Mouse (Mus musculus) lung, postnatal 25 days (tissue): ENCODE data around the gene Prim2.

Experiments
- DNase-seq: peaks from one replicate; pipeline ENCODE4 v3.0.0; 2022; ENCODE audit warnings: low spot score

Gene Prim2

GRCm38 (mm10) chr1:33604087-33604699, 65.4 kb downstream of the Prim2 start:
- DNase-seq, result no peak

- DNase-seq, result no peak
Measured at GRCm38 (mm10) chr1:33599698-33600097, 69.9 kb downstream of the Prim2 start.

GRCm38 (mm10) chr1:33599019-33599667, 70.5 kb downstream of the Prim2 start:
- no peak for DNase-seq

DNA sequence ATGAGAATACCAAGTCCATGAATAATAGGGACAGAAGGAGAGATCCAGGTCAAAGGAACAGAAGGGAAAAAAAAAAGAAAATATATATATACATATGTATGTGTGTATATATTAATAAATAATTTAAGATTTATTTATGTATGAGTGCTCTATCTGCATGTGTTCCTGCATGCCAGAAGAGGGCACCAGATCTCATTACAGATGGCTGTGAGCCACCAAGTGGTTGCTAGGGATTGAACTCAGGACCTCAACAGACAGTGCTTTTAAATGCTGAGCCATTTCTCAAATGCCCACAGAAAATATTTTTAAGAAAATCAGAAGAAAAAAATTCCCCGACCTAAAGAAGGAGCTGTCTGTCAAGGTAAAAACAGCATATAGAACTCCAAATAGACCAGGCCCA, 72.6 kb downstream of the Prim2 start:
- DNase-seq, result no peak

GRCm38 (mm10) chr1:33595936-33596335, 73.7 kb downstream of the Prim2 start:
- DNase-seq, result no peak

- DNase-seq, result no peak
Measured at GRCm38 (mm10) chr1:33594966-33595365, 74.6 kb downstream of the Prim2 start.

DNA sequence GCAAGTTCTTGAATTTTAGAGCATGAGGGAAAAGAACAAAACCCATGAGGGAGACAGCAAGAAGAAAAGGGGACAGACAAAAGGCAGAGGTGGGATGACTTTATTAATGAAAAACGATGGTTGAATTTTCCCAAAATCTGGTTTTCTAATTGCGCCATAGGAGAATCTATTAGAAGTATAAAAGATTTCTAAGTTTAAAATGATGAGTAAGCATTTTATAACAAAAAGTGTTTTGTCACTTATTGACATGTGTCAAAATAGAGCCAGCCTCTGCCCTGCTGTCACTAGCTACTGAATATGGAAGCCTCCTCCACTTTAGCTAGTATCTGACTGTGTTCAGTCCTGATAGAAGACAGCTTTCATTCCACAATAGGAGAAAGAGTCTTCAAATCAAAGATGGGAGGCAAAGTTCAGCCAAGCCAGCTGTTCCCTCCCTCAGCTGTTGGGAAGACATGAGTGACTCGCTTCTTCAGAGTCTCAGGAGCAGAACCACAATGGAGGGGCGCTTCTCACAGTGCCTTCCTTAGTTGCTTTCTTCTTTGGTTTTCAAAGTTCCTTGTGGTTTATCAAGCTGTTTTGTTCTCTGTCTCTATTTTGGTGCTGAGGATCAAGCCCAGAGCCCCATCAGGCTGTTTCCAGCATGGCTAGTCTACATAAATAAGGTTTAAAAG, 75.7 kb downstream of the Prim2 start:
- no peak for DNase-seq

- DNase-seq, result no peak
Measured at GRCm38 (mm10) chr1:33591997-33592608, 77.5 kb downstream of the Prim2 start.

DNA sequence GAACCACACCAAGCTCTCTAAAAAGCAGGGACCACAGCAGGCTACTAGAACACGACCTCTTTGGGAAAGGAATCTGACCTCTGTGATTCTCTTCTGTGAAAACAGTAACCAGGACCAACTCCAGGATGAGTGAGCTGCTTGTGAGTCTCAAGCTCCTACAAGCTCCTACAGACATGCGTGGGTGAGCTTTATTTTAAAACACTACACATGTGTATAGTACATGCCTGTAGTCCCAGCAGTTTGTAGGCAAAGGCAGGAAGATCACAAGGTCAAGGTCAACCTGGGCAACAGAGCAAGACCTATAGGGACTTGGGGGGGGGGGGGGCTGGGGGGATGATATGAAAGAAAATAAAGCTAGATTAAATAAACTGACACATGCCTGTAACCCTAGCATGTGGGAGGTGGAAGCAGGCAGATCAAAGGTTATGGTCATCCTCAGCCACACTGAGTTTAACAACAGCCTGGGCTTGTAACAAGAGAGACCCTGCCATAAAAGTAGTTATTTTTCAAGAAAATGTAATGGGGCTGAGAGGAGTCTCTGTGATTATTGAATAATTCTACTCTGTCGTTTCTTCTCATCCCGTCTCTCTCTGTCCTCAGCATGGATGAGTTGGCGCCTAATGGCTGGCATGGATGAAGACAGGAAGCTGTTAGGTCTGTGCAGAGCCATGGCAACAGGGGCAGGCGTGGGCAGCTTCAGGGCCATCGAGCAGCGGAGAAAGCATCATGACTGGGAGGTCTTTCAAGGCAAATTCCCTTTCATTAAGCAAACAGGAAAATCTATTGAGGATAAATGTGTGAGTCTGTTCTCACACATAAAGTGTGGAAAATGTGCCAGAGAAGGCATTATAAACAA, 78.8 kb downstream of the Prim2 start:
- DNase-seq, result no peak

- DNase-seq, result no peak
Measured at GRCm38 (mm10) chr1:33589531-33589930, 80.1 kb downstream of the Prim2 start.

DNA sequence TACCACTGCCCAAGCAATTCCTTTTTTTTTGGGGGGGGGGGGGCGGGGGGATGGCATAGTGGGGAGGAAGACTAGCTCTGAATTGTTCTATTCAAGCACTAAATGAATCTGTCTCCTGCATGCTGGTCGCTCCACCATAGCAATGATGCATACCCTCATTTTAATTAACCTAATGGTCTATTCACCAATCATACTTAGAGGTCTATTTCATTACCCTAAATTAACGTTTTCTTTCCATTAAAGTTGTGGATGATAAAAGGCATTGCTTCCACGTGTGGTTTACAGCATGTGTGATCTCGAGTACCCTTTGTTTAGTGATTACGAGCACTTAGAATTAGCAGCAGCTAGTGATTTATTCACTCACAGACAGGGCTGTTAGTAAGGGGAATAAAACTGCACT, 81.0 kb downstream of the Prim2 start:
- no peak for DNase-seq

GRCm38 (mm10) chr1:33584590-33584978, 85.0 kb downstream of the Prim2 start:
- no peak for DNase-seq

- peak; percentile 41 for DNase-seq
Measured at GRCm38 (mm10) chr1:33583817-33584589, 85.6 kb downstream of the Prim2 start.

DNA sequence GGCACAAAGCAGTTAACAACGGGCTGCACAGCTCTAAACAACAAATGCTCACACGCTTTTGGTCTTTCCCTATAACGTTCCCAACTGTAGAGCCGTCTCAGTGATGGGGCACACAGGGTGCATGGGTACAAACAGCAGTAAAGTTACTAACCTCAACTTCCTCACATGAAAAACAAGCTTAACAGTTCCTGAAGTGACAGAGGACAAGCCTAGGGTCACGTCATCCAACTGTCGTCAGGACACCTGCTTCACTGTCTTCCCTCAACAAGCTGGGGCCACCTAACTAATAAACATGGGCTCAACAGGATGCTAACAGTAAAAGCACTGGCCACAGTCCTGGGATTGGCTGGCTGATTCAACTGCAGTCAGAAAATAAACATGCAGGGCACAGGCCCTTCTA, 91.0 kb downstream of the Prim2 start:
- peak; percentile 26 for DNase-seq

DNA sequence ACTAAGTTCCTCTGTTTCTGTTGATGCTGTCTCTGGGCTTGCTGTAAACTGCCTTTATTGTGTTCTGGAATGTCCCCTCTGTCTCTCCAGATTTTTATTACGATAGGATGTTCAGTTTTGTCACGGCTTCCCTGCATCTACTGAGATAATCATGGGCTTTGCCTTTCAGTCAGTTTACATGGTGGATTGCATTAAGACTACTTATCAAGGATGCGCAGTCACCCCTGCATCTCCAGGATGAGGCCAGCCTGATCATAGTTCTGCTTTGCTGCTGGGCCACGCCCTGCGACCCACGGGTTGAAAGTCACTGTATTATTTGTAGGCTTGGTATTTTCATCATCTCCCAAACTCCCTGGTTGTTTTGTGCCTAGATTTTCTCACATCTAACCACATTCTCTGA, 95.1 kb downstream of the Prim2 start:
- DNase-seq, result no peak

- no peak for DNase-seq
Measured at GRCm38 (mm10) chr1:33565764-33566401, 103.7 kb downstream of the Prim2 start.

DNA sequence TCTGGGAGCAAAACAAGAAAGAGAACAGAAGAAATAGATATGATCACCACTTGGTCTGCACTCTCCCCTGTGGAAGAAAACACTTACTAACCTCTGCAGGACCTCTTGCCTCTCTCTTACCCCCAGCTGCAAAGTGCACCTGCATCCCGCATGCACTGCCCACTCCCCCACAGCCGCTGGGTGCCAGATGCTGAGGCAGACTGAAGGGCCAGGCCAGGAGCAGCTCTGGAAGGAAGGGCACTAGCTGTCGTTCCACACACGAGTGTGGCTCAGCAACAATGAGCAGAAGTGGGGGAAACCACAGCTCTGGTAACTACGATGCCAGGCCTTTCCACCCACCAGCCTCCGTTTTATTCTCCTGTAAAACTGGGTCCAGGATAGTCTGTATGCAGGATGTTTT, 105.6 kb downstream of the Prim2 start:
- DNase-seq, result no peak

DNA sequence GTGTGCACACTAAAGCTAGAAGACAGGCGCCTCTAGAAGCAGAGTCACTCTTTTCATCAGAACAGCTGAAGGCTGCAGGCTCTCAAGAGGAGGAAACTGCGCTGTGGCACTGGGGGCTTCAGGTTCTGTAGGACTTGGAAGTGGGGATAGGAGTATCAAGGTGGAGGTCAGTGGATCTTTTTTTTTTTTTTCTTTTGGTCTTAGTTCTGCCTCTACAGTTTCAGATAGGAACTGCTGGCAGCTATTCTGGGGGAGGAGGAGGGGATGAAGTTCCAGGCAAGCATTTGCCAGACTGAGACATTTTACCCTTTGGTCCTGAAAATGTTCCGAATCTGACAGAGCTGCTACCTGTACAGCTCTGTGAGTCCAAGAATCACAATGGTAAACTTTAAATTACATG, 106.0 kb downstream of the Prim2 start:
- DNase-seq, result no peak

DNA sequence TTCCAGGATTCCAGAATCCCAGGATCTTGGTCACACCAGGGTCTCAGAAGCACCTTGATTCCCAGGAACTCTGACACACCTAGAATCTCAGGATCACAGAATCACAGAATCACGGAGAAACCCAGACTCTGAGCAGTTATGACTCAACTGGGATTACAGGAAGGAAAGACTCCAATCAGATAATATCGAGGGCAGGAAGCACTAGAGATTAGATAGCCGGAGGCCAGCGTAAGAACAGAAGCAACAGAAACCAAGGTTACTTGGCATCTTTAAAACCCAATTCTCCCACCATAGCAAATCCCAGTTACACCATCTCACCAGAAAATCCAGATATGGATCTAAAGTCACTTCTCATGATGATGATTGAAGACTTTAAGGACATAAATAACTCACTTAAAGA, 113.0 kb downstream of the Prim2 start:
- no peak for DNase-seq

DNA sequence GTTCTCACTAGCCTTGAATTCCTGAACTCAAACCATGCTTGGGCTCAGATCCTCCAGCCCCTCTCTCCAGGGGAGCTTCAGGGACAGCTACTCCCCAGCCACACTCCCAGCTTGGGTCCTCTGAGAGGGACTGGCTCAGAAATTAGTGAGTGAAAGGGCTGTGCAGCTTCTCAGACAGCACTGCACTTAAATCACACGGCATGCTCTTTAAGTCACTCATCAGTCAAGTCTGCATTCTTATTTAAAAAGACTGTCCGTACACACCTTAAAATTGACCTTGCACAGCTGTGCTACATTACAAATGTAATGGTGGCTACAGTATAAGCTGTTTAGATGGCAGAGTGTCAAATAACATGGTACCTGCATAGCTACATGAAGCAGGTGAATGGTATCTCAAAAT, 114.0 kb downstream of the Prim2 start:
- DNase-seq, result no peak

DNA sequence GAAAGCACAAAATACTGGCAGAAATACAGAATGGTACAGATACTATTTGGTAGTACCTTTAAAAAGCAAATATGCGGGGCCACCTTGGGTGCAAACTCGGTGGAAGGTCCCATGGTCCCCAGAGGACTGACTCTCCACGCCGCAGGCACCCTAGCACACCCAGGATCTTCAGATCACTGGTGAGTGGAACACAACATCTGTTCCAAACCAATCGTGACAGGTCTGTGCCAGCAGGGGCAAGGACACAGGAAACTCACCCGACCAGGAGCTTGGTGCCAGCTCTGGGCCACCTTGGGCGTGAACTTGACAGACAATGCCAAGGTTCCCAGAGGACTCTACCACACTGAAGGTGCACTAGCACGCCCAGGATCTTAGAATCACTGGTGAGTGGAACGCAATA, 118.2 kb downstream of the Prim2 start:
- DNase-seq, result no peak
